Mouse (Mus musculus) intestine, embryonic 14.5 days (tissue): ENCODE measurements at regions not wholly inside any gene's neighbourhood (a gene's known extent, or its start where the extent isn't known, plus 50 kb on each side); places are given as distances from the start of the nearest gene placed in this dataset.

Source experiments
- ATAC-seq: fragments of 200-750 bp; cut with Nextera tagmentation; replicated peaks from 2 replicates; pipeline ENCODE4 v1.8.0; 2017; ENCODE audit warnings: low read depth, moderate number of reproducible peaks, moderate TSS enrichment, moderate library complexity; ENCODE audit not compliant: low FRiP score, low TSS enrichment
- DNase-seq: peaks from one replicate; pipeline ENCODE4 v3.0.0-alpha.2; 2018; ENCODE audit warnings: low spot score
- H3K27ac ChIP-seq: fragments of 300-500 bp; sonication (generic); 2 replicates; pipeline ENCODE4 v1.5.1; 2014; ENCODE audit warnings: low read depth, mild to moderate bottlenecking, control low read depth
- H3K27me3 ChIP-seq: fragments of 300-500 bp; sonication (generic); replicated peaks from 2 replicates; pipeline ENCODE4 v1.6.1; 2014; ENCODE audit warnings: low read length, control low read depth; ENCODE audit not compliant: control insufficient read depth, insufficient read depth
- H3K36me3 ChIP-seq: fragments of 300-500 bp; sonication (generic); 2 replicates; pipeline ENCODE4 v1.6.1; 2014; ENCODE audit warnings: low read length, control low read depth; ENCODE audit not compliant: control insufficient read depth, insufficient read depth
- H3K4me1 ChIP-seq: fragments of 300-500 bp; sonication (generic); replicated peaks from 2 replicates; pipeline ENCODE4 v1.6.1; 2014; ENCODE audit warnings: low read length, control low read depth, mixed read lengths; ENCODE audit not compliant: control insufficient read depth, insufficient read depth
- H3K4me2 ChIP-seq: fragments of 300-500 bp; sonication (generic); 2 replicates; pipeline ENCODE4 v1.6.1; 2014; ENCODE audit warnings: low read length
- H3K4me3 ChIP-seq: fragments of 300-500 bp; sonication (generic); 2 replicates; pipeline ENCODE4 v1.5.1; 2014; ENCODE audit warnings: low read depth, low read length, control low read depth, mixed read lengths
- H3K9ac ChIP-seq: fragments of 300-500 bp; sonication (generic); 2 replicates; pipeline ENCODE4 v1.6.1; 2014; ENCODE audit warnings: mild to moderate bottlenecking, low read length
- H3K9me3 ChIP-seq: fragments of 300-500 bp; sonication (generic); 2 replicates; pipeline ENCODE4 v1.6.1; 2016; ENCODE audit warnings: low read length, control low read depth; ENCODE audit not compliant: control insufficient read depth
- WGBS: fragments of 180-500 bp; shearing (Covaris S2); extraction: QIAGEN DNeasy Blood & Tissue Kit; methylation state at CpG from one replicate; pipeline ENCODE4 v1.1.7; 2014; 5-methylcytosine and 5-hydroxymethylcytosine counted together

DNA sequence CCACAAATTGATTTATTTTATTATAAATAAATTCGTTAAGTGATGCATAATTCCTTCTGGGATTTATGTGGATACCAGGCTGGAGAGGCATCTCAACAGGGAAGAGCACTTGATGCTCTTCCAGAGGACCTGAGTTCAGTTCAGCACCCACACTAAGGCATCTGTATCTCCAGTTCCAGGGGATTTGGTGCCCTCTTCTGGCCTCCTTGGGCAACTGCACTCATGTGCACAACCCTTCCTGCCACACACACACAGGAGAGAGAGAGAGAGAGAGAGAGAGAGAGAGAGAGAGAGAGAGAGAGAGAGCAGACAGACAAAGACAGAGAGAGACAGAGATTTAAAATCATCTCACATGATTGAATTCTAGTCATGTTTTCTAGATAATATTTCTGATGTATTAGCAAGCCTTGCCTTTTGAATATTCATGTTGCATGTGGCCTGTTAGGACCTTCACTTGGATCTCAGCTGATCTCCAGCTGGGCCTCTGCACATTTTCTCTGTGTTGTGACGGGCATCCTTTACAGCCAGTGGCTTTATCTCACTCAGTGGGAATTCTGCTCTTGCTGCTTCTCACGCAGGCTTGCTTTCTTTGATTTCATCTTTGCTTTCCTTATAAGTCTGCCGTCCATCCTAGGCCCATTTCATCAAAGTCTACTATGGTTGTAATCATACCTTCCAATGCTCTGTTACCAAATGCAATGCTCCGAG, 212.3 kb downstream of the Zfp326 start:
- DNase-seq (no peak), ATAC-seq (no peak)

DNA sequence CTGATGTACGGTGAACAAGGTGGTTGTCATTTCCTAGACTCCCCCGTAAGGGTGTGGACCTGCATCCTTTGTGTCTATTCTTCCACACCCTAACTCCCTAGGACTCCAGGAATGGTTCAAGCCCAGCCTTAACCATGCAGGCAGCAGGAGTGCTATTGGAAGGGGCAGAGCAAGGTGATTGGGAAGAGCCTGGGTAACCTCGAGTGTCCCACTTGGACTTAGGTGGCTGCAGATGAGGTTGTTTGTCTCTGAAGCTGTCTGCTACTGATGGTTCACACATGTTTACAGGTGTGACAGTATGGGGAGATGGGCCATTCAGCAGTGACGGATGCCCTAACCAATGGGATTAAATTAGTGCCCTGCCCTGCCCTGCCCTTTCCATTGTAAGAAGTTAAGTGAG, 207.4 kb downstream of the Zfp326 start:
- no peak for ATAC-seq
- WGBS = 85% methylated on average over 4 of the region's 4 CpGs

More for the DNA sequence above, 212.3 kb downstream of the Zfp326 start:
- no peaks in the 10 kb centered on the region for H3K4me1 ChIP-seq
- H3K4me3 ChIP-seq = no peak overlapping the region
- H3K9ac ChIP-seq = no peak overlapping the region
- H3K27me3 ChIP-seq = no peaks in the 10 kb centered on the region
- H3K36me3 ChIP-seq = no peaks in the 10 kb centered on the region
- 92% methylated on average over 5 of the region's 5 CpGs for WGBS
- no peak overlapping the region for H3K27ac ChIP-seq
- H3K9me3 ChIP-seq = peaks cover 5% of the 10 kb centered on the region; the same call in 1 of the 2 replicates
- no peak overlapping the region for H3K4me2 ChIP-seq

DNA sequence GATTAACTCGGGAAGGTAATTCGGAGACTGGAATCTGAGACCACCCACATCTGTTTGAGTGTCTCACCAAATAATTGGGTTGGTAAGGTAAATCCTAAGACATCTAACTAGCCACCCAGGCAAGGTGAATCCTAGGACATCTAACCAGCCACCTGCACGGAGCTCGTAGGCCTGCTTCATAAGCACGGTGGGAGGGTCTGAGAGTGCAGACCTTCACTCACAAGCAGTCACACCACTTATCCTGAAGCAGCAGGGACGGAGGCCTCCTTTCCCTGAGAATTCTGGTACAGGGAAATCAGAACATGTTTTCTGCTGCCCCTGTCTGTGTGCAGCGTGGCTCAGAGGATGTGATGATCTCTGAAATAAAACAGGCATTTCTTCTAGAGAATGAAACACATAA, 206.5 kb downstream of the Zfp326 start:
- Histone ChIP-seq H3K36me3 (no peaks in the 10 kb centered on the region), H3K9me3 (peaks cover 5% of the 10 kb centered on the region; the same call in 1 of the 2 replicates), H3K4me3 (no peak overlapping the region), H3K27ac (no peak overlapping the region), H3K27me3 (no peaks in the 10 kb centered on the region), H3K4me2 (no peak overlapping the region), H3K4me1 (no peaks in the 10 kb centered on the region), H3K9ac (no peak overlapping the region)
- 36% methylated on average over 7 of the region's 7 CpGs for WGBS
- ATAC-seq (no peak), DNase-seq (no peak)

More for the DNA sequence above, 207.4 kb downstream of the Zfp326 start:
- no peaks in the 10 kb centered on the region for H3K36me3 ChIP-seq
- no peaks in the 10 kb centered on the region for H3K4me1 ChIP-seq
- no peak overlapping the region for H3K4me2 ChIP-seq
- H3K4me3 ChIP-seq = no peak overlapping the region
- DNase-seq = no peak
- peaks cover 5% of the 10 kb centered on the region; the same call in 1 of the 2 replicates for H3K9me3 ChIP-seq
- H3K27me3 ChIP-seq = no peaks in the 10 kb centered on the region
- H3K27ac ChIP-seq = no peak overlapping the region
- H3K9ac ChIP-seq = no peak overlapping the region

DNA sequence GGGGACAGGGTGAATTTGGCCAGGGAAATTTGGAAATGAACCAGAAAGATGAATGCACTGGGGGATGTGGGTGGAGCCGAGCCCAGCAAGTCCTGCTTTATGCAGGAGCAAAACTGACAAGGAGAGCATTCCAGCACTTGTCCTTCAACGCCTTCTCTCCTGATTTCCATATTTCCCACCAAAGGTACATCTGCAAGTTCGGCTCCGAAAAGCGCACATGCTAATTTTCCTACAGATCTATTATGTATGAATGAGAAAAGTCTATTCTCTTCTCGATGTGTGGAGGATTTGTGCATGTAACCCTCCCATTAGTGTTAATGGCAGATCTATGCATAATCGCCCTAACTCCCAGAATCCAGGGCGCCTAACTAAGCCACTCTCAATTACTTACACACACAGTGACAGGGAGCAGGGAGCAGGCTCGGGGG, 190.8 kb downstream of the Zfp326 start:
- Histone ChIP-seq H3K27ac (no peak overlapping the region), H3K9me3 (peaks cover 6% of the 10 kb centered on the region; the same call in 1 of the 2 replicates), H3K4me1 (no peaks in the 10 kb centered on the region), H3K4me2 (no peak overlapping the region), H3K9ac (no peak overlapping the region), H3K27me3 (no peaks in the 10 kb centered on the region), H3K4me3 (no peak overlapping the region), H3K36me3 (no peaks in the 10 kb centered on the region)
- DNase-seq = no peak
- WGBS = 79% methylated on average over 9 of the region's 9 CpGs
- no peak for ATAC-seq

DNA sequence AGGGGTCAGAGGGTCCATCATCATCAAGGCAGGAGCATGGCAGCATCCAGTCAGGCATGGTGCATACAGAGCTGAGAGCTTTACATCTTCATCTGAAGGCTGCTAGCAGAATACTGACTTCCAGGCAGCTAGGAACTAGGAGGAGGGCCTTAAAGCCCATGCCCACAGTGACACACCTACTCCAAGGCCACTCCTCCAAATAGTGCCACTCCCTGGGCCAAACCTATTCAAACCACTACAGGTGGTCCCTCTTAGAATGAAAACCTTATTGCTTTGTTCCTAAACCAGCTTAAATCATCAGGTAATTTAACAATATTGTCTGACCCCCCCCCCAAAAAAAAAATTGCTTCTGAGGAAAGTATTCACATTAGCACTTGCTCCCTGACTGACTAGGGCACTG, 190.3 kb downstream of the Zfp326 start:
- no peak overlapping the region for H3K9ac ChIP-seq
- DNase-seq (no peak), ATAC-seq (no peak)
- H3K4me1 ChIP-seq = no peaks in the 10 kb centered on the region
- peaks cover 6% of the 10 kb centered on the region; the same call in 1 of the 2 replicates for H3K9me3 ChIP-seq
- no peak overlapping the region for H3K27ac ChIP-seq
- no peak overlapping the region for H3K4me2 ChIP-seq
- H3K36me3 ChIP-seq = no peaks in the 10 kb centered on the region
- H3K27me3 ChIP-seq = no peaks in the 10 kb centered on the region
- H3K4me3 ChIP-seq = no peak overlapping the region

DNA sequence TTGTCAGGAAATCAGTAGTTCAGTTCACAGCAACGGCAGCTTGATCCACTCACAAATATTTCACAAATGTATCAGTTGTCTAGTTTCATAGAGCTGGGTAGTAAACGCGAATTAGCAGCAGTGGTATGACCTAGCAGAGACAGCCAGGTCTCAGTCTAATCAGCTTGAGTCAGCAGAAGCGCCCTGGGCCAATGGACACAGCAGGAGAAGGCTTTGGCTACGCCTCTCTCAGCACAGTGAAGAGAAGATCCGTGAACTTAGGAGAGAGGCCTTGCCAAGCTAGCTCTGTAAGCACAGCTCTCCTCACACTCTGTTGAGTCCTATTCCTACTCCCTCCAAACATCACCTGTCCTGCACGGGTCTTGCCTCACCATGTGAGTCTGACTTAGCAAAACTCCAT, 188.0 kb downstream of the Zfp326 start:
- DNase-seq (no peak), ATAC-seq (no peak)
- Histone ChIP-seq H3K9me3 (peaks cover 6% of the 10 kb centered on the region; the same call in 1 of the 2 replicates), H3K9ac (no peak overlapping the region), H3K36me3 (no peaks in the 10 kb centered on the region), H3K27me3 (no peaks in the 10 kb centered on the region), H3K27ac (no peak overlapping the region), H3K4me2 (no peak overlapping the region), H3K4me3 (no peak overlapping the region), H3K4me1 (no peaks in the 10 kb centered on the region)
- WGBS = 87% methylated on average over 7 of the region's 7 CpGs

DNA sequence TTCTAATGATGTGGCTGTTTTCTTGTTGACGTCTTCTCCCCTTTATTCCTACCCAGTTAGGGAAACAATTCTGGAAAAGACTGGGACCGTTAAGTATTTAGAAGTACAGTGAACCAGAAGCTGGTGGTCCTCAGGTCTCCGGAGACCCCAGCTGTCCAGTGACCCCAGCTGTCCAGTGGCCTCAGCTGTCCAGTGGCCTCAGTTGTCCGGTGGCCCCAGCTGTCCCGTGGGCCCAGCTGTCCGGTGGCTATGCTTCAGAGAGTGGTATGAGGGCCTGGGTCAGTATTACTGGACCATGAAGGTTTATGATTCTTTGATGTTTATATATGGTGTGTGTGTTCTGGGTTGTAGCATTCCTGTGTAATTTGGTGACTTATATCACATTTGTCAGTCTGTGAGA, 186.6 kb downstream of the Zfp326 start:
- H3K9ac ChIP-seq = no peak overlapping the region
- no peak overlapping the region for H3K4me3 ChIP-seq
- 94% methylated on average over 6 of the region's 6 CpGs for WGBS
- no peak overlapping the region for H3K4me2 ChIP-seq
- no peaks in the 10 kb centered on the region for H3K36me3 ChIP-seq
- H3K27ac ChIP-seq = no peak overlapping the region
- no peaks in the 10 kb centered on the region for H3K27me3 ChIP-seq
- H3K9me3 ChIP-seq = peaks cover 6% of the 10 kb centered on the region; the same call in 1 of the 2 replicates
- H3K4me1 ChIP-seq = no peaks in the 10 kb centered on the region
- ATAC-seq (no peak), DNase-seq (no peak)

DNA sequence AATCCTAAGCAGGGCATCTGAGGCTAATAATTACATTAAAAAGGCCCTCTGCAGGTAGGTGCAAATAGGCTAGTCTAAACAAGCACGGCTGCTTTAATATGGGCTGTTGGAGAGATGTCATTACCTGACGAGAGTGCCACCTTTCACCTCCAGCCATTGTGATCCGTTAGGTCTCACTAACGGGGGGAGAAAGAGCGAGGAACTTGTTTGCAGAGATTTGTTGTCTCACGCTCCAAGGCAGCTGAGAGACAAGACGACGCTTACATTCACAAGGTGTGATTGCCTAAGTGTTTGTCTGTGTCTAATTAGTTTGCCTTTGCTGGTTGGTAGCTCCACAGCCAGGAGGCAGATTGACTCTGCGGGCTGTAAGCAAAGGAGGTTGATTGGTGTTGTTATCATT, 180.3 kb downstream of the Zfp326 start:
- no peak for DNase-seq
- H3K4me1 ChIP-seq = no peaks in the 10 kb centered on the region
- no peak overlapping the region for H3K4me2 ChIP-seq
- no peak for ATAC-seq
- H3K9ac ChIP-seq = no peak overlapping the region
- H3K9me3 ChIP-seq = no peaks in the 10 kb centered on the region
- no peak overlapping the region for H3K27ac ChIP-seq
- WGBS = 17% methylated on average over 9 of the region's 9 CpGs
- H3K27me3 ChIP-seq = no peaks in the 10 kb centered on the region
- no peak overlapping the region for H3K4me3 ChIP-seq
- H3K36me3 ChIP-seq = no peaks in the 10 kb centered on the region

DNA sequence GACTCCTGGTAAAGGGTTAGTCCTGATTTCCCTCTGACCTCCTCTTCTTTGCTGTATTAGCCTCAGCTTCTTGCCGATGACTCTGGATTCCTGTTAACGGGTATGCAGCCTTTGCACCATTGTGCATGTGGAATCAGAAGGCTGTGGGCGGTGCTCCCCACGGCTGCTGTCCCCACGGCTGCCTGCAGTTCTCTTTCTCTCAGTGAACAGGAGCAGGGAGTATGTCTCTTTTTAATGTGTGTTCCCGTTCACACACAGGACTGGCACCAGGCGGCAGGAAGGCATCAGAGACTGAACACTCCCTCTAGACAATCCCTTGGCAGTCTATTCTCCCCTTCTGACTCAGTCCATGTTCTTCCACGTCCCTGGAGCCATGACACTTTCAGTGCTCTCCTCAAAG, 178.9 kb downstream of the Zfp326 start:
- Histone ChIP-seq H3K4me2 (no peak overlapping the region), H3K27ac (no peak overlapping the region), H3K27me3 (no peaks in the 10 kb centered on the region), H3K4me1 (no peaks in the 10 kb centered on the region), H3K36me3 (no peaks in the 10 kb centered on the region), H3K9ac (no peak overlapping the region), H3K4me3 (no peak overlapping the region), H3K9me3 (no peaks in the 10 kb centered on the region)
- ATAC-seq (no peak), DNase-seq (no peak)
- WGBS = 35% methylated on average over 8 of the region's 8 CpGs
